Mouse (Mus musculus): ENCODE measurements around the gene Sema4b. TPM values are rescaled to one million over a fixed set of nuclear protein-coding genes. Genes with fewer than 3 reads are reported as not detected.
A peak's percentile ranks its signal among the peaks of the same experiment; 100 is the strongest.

Gene Sema4b
- polyA plus RNA-seq, 1 experiment from 2014 or later: 11.9 TPM

- Histone ChIP-seq H3K4me2 (no peak overlapping the region), H3K4me3 (ENCODE audit: low read depth, low read length) (no peak overlapping the region), H3K36me3 (ENCODE audit: insufficient read depth) (no peaks in the 10 kb centered on the region), H3K9me3 (ENCODE audit: low read depth, low read length) (no peaks in the 10 kb centered on the region), H3K9ac (no peak overlapping the region), H3K27ac (ENCODE audit: low read depth) (no peak overlapping the region), H3K27me3 (ENCODE audit: insufficient read depth, low read length) (no peaks in the 10 kb centered on the region), H3K4me1 (ENCODE audit: insufficient read depth) (peaks cover 8% of the 10 kb centered on the region; the same call in 1 of the 2 replicates)
- DNase-seq (no peak), ATAC-seq (ENCODE audit: insufficient read depth) (peak; percentile 36; the same call in 1 of the 2 replicates)
- WGBS: 53% methylated on average over 8 of the region's 8 CpGs
- no peak for TF ChIP-seq CTCF (IDR thresholded peaks at IDR 0.05; ENCODE audit: low read depth)
These were observed 25.7 kb upstream of the Sema4b start for GRCm38 (mm10) chr7:80160945-80161306.

DNA sequence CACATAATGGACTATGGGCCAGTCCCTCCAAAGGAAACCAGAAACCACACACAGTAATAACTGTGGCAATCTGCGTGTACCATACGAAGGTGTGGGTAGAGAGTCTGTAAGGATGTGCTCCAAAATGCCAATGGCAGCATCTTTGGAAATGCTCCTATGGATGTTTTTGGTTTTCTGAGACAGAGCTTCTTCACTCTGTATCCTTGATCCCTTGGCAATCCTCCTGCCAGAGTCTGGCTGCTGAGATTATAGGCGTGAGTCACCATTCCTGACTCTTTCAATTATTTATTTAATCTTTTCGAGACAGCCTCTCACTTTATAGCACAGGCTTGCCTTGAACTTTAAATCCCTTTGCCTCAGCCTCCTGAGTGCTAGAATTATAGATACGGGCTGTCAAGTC lies 21.2 kb upstream of the Sema4b start:
- Histone ChIP-seq H3K9ac (no peak overlapping the region), H3K9me3 (ENCODE audit: low read depth, low read length) (no peaks in the 10 kb centered on the region)

DNA sequence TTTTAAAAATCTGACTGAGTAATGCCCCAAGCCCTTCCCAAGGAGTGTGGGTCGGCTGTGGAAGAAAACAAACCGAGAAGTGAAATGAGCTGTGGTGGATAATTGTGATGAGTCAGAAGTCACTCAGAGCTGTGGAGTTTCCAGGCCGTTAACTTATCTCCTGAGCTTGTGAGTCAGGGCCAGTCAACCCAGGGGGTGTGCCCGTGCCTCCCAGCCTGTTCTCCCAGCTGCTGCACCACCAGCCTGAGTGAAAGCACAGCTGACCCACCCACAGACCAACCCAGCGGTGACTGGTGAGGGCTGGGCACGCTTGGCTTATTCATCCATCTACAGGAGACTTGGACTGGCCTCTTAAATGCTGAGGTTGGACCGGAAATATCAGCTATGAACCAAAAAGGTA lies 19.9 kb upstream of the Sema4b start:
- DNase-seq (no peak), ATAC-seq (ENCODE audit: insufficient read depth) (no peak)
- TF ChIP-seq CTCF (IDR thresholded peaks at IDR 0.05; ENCODE audit: low read depth): no peak
- no peak overlapping the region for H3K9ac ChIP-seq
- WGBS: 52% methylated on average over 7 of the region's 7 CpGs
- H3K4me2 ChIP-seq: no peak overlapping the region
- no peaks in the 10 kb centered on the region for H3K9me3 ChIP-seq (ENCODE audit: low read depth, low read length)
- peaks cover 4% of the 10 kb centered on the region; the same call in 1 of the 2 replicates for H3K4me1 ChIP-seq (ENCODE audit: insufficient read depth)
- H3K4me3 ChIP-seq (ENCODE audit: low read depth, low read length): no peak overlapping the region
- no peaks in the 10 kb centered on the region for H3K36me3 ChIP-seq (ENCODE audit: insufficient read depth)
- H3K27ac ChIP-seq (ENCODE audit: low read depth): no peak overlapping the region
- H3K27me3 ChIP-seq (ENCODE audit: insufficient read depth, low read length): no peaks in the 10 kb centered on the region

More for the DNA sequence above, 21.2 kb upstream of the Sema4b start:
- H3K27me3 ChIP-seq (ENCODE audit: insufficient read depth, low read length): no peaks in the 10 kb centered on the region
- 60% methylated on average over 5 of the region's 5 CpGs for WGBS
- DNase-seq (no peak), ATAC-seq (ENCODE audit: insufficient read depth) (no peak)
- no peak overlapping the region for H3K4me3 ChIP-seq (ENCODE audit: low read depth, low read length)
- H3K4me2 ChIP-seq: no peak overlapping the region
- H3K4me1 ChIP-seq (ENCODE audit: insufficient read depth): peaks cover 2% of the 10 kb centered on the region; the same call in 1 of the 2 replicates
- H3K36me3 ChIP-seq (ENCODE audit: insufficient read depth): no peaks in the 10 kb centered on the region
- TF ChIP-seq CTCF (IDR thresholded peaks at IDR 0.05; ENCODE audit: low read depth): no peak
- H3K27ac ChIP-seq (ENCODE audit: low read depth): no peak overlapping the region

DNA sequence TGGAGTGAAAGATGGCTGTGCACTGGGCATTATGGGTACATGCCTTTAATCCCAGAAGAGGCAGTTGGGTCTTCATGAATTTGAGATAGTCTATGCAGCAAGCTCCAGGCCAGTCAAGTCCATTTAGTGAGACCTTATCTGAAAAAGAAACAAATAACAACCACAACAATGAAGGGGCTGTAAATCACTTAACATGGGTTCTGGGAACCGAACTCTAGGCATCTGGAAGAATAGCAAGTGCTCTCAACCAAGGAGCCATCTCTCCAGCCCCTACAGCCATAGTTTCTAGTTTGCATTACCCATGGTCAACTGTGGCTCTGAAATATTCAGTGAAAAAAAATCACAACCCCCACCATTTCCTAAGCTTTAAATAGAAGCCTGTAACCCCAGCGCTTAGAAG lies 16.8 kb upstream of the Sema4b start:
- Histone ChIP-seq H3K4me2 (no peak overlapping the region), H3K36me3 (ENCODE audit: insufficient read depth) (no peaks in the 10 kb centered on the region), H3K4me3 (ENCODE audit: low read depth, low read length) (no peak overlapping the region), H3K27me3 (ENCODE audit: insufficient read depth, low read length) (no peaks in the 10 kb centered on the region), H3K9me3 (ENCODE audit: low read depth, low read length) (no peaks in the 10 kb centered on the region), H3K9ac (no peak overlapping the region), H3K27ac (ENCODE audit: low read depth) (no peak overlapping the region), H3K4me1 (ENCODE audit: insufficient read depth) (peaks cover 7% of the 10 kb centered on the region; the same call in 1 of the 2 replicates)
- DNase-seq (no peak), ATAC-seq (ENCODE audit: insufficient read depth) (no peak)
- WGBS: 77% methylated on average over 2 of the region's 2 CpGs
- no peak for TF ChIP-seq CTCF (IDR thresholded peaks at IDR 0.05; ENCODE audit: low read depth)

DNA sequence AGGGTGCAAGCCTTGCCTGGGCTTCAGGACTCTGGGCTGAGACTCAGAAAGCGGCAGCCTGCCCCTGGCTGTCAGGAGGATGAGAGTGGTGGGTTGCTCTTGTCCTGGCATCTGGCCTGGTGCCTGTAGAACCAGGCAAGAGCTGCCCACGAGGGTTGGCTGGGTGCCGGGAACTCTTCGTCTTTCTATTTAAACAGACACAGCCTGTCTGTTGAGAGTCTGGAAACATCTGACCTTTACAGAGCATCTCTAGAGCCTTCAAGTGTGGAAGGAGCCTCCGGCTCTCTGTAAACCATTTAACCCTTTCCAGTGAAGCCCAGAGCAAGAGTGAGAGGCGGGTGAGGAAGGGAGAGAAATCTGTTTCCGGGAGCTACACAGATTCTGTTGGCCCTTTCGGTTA lies 15.3 kb upstream of the Sema4b start:
- no peak overlapping the region for H3K27ac ChIP-seq (ENCODE audit: low read depth)
- 17% methylated on average over 8 of the region's 8 CpGs for WGBS
- no peak for TF ChIP-seq CTCF (IDR thresholded peaks at IDR 0.05; ENCODE audit: low read depth)
- H3K9ac ChIP-seq: no peak overlapping the region
- DNase-seq: peak; percentile 79
- no peaks in the 10 kb centered on the region for H3K36me3 ChIP-seq (ENCODE audit: insufficient read depth)
- H3K4me1 ChIP-seq (ENCODE audit: insufficient read depth): peaks cover 7% of the 10 kb centered on the region; the same call in 1 of the 2 replicates
- H3K27me3 ChIP-seq (ENCODE audit: insufficient read depth, low read length): no peaks in the 10 kb centered on the region
- peak; percentile 49; the same call in 1 of the 2 replicates for ATAC-seq (ENCODE audit: insufficient read depth)
- no peak overlapping the region for H3K4me3 ChIP-seq (ENCODE audit: low read depth, low read length)
- no peak overlapping the region for H3K4me2 ChIP-seq
- no peaks in the 10 kb centered on the region for H3K9me3 ChIP-seq (ENCODE audit: low read depth, low read length)

GRCm38 (mm10) chr7:80172069-80172956 lies 14.3 kb upstream of the Sema4b start:
- H3K27ac ChIP-seq (ENCODE audit: low read depth): no peak overlapping the region
- H3K27me3 ChIP-seq (ENCODE audit: insufficient read depth, low read length): no peaks in the 10 kb centered on the region
- DNase-seq (no peak), ATAC-seq (ENCODE audit: insufficient read depth) (no peak)
- no peaks in the 10 kb centered on the region for H3K36me3 ChIP-seq (ENCODE audit: insufficient read depth)
- H3K9me3 ChIP-seq (ENCODE audit: low read depth, low read length): no peaks in the 10 kb centered on the region
- no peak overlapping the region for H3K4me2 ChIP-seq
- WGBS: 68% methylated on average over 8 of the region's 8 CpGs
- no peak overlapping the region for H3K4me3 ChIP-seq (ENCODE audit: low read depth, low read length)
- no peak for TF ChIP-seq CTCF (IDR thresholded peaks at IDR 0.05; ENCODE audit: low read depth)
- no peak overlapping the region for H3K9ac ChIP-seq
- H3K4me1 ChIP-seq (ENCODE audit: insufficient read depth): peaks cover 7% of the 10 kb centered on the region; the same call in 1 of the 2 replicates

DNA sequence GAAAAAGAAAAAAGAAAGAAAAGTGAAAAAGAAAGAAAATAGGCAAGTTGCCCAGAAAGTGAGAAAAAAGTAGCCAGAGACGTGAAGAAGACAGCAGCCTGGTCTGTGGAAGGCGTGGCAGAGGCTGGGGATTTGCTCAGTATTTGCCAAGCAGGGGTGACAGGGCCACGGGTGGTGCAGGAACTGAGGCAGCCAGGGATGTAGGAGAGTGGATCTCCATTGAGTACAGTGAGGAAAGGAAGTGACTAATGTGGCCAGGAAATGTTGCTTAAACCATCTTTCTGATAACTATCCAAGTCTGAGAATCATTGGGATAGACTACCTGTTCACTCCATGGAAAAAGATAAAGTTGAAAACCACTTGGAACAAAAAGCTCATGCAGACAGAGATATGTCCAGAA lies 10.5 kb upstream of the Sema4b start:
- DNase-seq (no peak), ATAC-seq (ENCODE audit: insufficient read depth) (no peak)
- 38% methylated on average over 3 of the region's 3 CpGs for WGBS
- no peak for TF ChIP-seq CTCF (IDR thresholded peaks at IDR 0.05; ENCODE audit: low read depth)
- Histone ChIP-seq H3K4me1 (ENCODE audit: insufficient read depth) (peaks cover 7% of the 10 kb centered on the region; the same call in 1 of the 2 replicates), H3K4me3 (ENCODE audit: low read depth, low read length) (no peak overlapping the region), H3K36me3 (ENCODE audit: insufficient read depth) (no peaks in the 10 kb centered on the region), H3K4me2 (no peak overlapping the region), H3K9ac (no peak overlapping the region), H3K27ac (ENCODE audit: low read depth) (no peak overlapping the region), H3K9me3 (ENCODE audit: low read depth, low read length) (no peaks in the 10 kb centered on the region), H3K27me3 (ENCODE audit: insufficient read depth, low read length) (no peaks in the 10 kb centered on the region)
